Mouse (Mus musculus) E14TG2a.4 (cell line): ENCODE measurements around the gene Hexim1.

Experiments used
- CTCF ChIP-seq: conservative IDR thresholded peaks from 2 replicates; pipeline ENCODE4 v1.5.1; 2014; ENCODE audit warnings: low read length
- POU5F1 ChIP-seq: IDR thresholded peaks from 2 replicates; pipeline ENCODE4 v1.6.1; 2014; ENCODE audit warnings: low read length, borderline replicate concordance

DNA sequence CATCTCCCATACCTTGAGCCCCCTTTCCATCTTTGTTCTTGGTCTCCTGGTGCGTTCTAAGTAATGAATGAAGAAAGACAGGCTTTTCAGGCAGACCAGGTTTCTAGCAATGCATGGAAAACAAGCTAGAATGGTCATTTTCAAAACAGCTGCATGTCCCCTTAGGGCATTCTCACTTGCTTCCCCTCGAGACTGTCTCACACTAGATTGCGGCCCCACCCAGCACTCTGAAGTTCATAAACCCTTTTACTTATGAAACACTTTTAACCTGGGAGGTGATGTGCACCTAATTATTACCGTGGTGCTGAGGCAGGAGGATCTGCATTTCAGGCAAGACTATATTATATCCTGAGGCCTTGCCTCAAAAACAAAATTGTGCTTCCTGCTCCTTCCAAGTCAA lies 2.3 kb upstream of the Hexim1 start:
- no peak for TF ChIP-seq CTCF
- no peak for TF ChIP-seq POU5F1
